Mouse (Mus musculus) liver, embryonic 14.5 days (tissue): Measurements from ENCODE around the gene Actr6.
"Not testable (repeated sequence)": the region's sequence is repeated elsewhere in the genome, so short reads cannot be mapped to it uniquely, and the experiment has no call there.

ENCODE experiments used
- CTCF ChIP-seq: IDR thresholded peaks from 2 replicates; pipeline ENCODE4 v1.5.1; 2016; ENCODE audit warnings: antibody characterized with exemption, low read depth, control low read depth
- EP300 ChIP-seq: IDR thresholded peaks from 2 replicates; pipeline ENCODE4 v1.6.1; 2016; ENCODE audit warnings: antibody characterized with exemption, low read depth

DNA sequence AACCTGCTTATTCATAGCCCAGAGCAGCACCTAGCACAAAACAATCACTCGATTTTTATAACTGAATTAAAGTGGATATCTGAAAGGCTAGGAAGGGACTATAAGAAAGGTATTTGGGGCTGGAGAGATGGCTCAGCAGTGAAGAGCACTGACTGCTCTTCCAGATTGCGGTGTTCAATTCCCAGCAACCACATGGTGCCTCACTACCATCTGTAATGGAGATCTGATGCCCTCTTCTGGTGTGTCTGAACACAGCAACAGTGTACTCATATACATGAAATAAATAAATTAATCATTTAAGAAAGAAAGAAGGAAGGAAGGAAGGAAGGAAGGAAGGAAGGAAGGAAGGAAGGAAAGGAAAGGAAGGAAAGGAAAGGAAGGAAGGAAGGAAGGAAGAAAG is 35.8 kb downstream of the Actr6 start:
- TF ChIP-seq CTCF: peak; percentile 30
- not testable (repeated sequence) for TF ChIP-seq EP300
